ENCODE assay signal across 29 mouse cellular contexts in genomic region chr6:127286681-127287476, GRCm38 (mm10).
DNase-seq lines count a peak whose midpoint lies in the region; ATAC-seq and TF ChIP-seq lines count a peak whose summit lies in the region.
"Had no signal": no experiment of that assay in that cellular context is flagged by ENCODE, and none has a peak within 500 bp of the region (broad histone marks: within the 10 kb centered on the region; RNA-seq: fewer than 3 reads in every experiment).

No protein-coding gene starts in this region.

- TF ChIP-seq CTCF in lung, embryonic 14.5 days (IDR thresholded peaks at IDR 0.05; ENCODE audit: low read depth), result no peak
- no peak for TF ChIP-seq CTCF in lung, postnatal 0 days (IDR thresholded peaks at IDR 0.05)

- H3K4me1 ChIP-seq in lung, embryonic 14.5 days (ENCODE audit: insufficient read depth), result peaks cover 3% of the 10 kb centered on the region; the same call in 1 of the 2 replicates
- no peaks in the 10 kb centered on the region for H3K4me1 ChIP-seq in lung, postnatal 0 days (ENCODE audit: insufficient read depth, low read depth, low read length)
- peaks cover 57% of the 10 kb centered on the region for H3K4me1 ChIP-seq in embryonic facial prominence, embryonic 10.5 days
- peaks cover 38% of the 10 kb centered on the region for H3K4me1 ChIP-seq in embryonic facial prominence, embryonic 15.5 days
- H3K4me1 ChIP-seq in forebrain, embryonic 16.5 days (replicated peaks; ENCODE audit: control insufficient read depth, insufficient read depth, low read length), result no peaks in the 10 kb centered on the region
- H3K4me1 ChIP-seq: forebrain, embryonic 13.5 days; midbrain, embryonic 13.5 days; neural tube, embryonic 13.5 days had no signal

- ATAC-seq in lung, embryonic 14.5 days (ENCODE audit: insufficient read depth), result peak; percentile 49; the same call in 1 of the 2 replicates
- no peak for ATAC-seq in lung, postnatal 0 days
- ATAC-seq in embryonic facial prominence, embryonic 15.5 days (ENCODE audit: insufficient number of reproducible peaks, low FRiP score, low TSS enrichment, low read depth), result no peak
- ATAC-seq in forebrain, embryonic 16.5 days, result no peak
- ATAC-seq: forebrain, embryonic 13.5 days; inflammation-experienced regulatory T-cells, adult 6 months; midbrain, embryonic 13.5 days; Patski had no signal

- H3K4me2 ChIP-seq in lung, embryonic 14.5 days, result no peak overlapping the region
- no peak overlapping the region for H3K4me2 ChIP-seq in lung, postnatal 0 days (replicated peaks; ENCODE audit: low read depth, low read length)
- H3K4me2 ChIP-seq in embryonic facial prominence, embryonic 15.5 days (replicated peaks), result no peak overlapping the region
- H3K4me2 ChIP-seq in forebrain, embryonic 16.5 days (ENCODE audit: low read length), result no peak overlapping the region
- H3K4me2 ChIP-seq: forebrain, embryonic 13.5 days; heart, embryonic 11.5 days; hindbrain, embryonic 14.5 days; limb, embryonic 12.5 days; midbrain, embryonic 13.5 days; neural tube, embryonic 13.5 days had no signal

- no peak overlapping the region for H3K9ac ChIP-seq in lung, embryonic 14.5 days
- no peak overlapping the region for H3K9ac ChIP-seq in lung, postnatal 0 days (replicated peaks; ENCODE audit: low read depth)
- no peak overlapping the region for H3K9ac ChIP-seq in embryonic facial prominence, embryonic 15.5 days
- no peak overlapping the region for H3K9ac ChIP-seq in forebrain, embryonic 16.5 days (replicated peaks; ENCODE audit: low read depth, low read length)
- H3K9ac ChIP-seq: forebrain, embryonic 13.5 days; hindbrain, embryonic 14.5 days; limb, embryonic 12.5 days; midbrain, embryonic 13.5 days; neural tube, embryonic 13.5 days had no signal

- no peak overlapping the region for H3K4me3 ChIP-seq in lung, embryonic 14.5 days (ENCODE audit: low read depth, low read length)
- H3K4me3 ChIP-seq in lung, postnatal 0 days (ENCODE audit: low read depth, low read length), result no peak overlapping the region
- no peak overlapping the region for H3K4me3 ChIP-seq in embryonic facial prominence, embryonic 10.5 days
- H3K4me3 ChIP-seq in embryonic facial prominence, embryonic 15.5 days (replicated peaks), result no peak overlapping the region
- H3K4me3 ChIP-seq in forebrain, embryonic 16.5 days (replicated peaks; ENCODE audit: low read length), result no peak overlapping the region
- H3K4me3 ChIP-seq: forebrain, embryonic 13.5 days; layer of hippocampus, adult 2 months; left cerebral cortex, adult 2 months; limb, embryonic 12.5 days; midbrain, embryonic 13.5 days; neural tube, embryonic 13.5 days had no signal

- no peaks in the 10 kb centered on the region for H3K27me3 ChIP-seq in lung, embryonic 14.5 days (ENCODE audit: insufficient read depth, low read length)
- no peaks in the 10 kb centered on the region for H3K27me3 ChIP-seq in lung, postnatal 0 days (replicated peaks; ENCODE audit: insufficient read depth, low read length)
- H3K27me3 ChIP-seq in embryonic facial prominence, embryonic 10.5 days (replicated peaks; ENCODE audit: low read depth, poor library complexity, severe bottlenecking), result 0 out of 2 replicates have a peak, but pooled peaks cover 3% of the 10 kb centered on the region
- H3K27me3 ChIP-seq in embryonic facial prominence, embryonic 15.5 days, result no peaks in the 10 kb centered on the region
- H3K27me3 ChIP-seq in forebrain, embryonic 16.5 days (replicated peaks; ENCODE audit: control insufficient read depth, insufficient read depth, low read length), result no peaks in the 10 kb centered on the region
- H3K27me3 ChIP-seq: forebrain, embryonic 13.5 days; limb, embryonic 12.5 days; midbrain, embryonic 13.5 days; neural tube, embryonic 13.5 days had no signal

- no peak for TF ChIP-seq EP300 in lung, postnatal 0 days (IDR thresholded peaks at IDR 0.05)

- H3K36me3 ChIP-seq in lung, embryonic 14.5 days (ENCODE audit: insufficient read depth), result no peaks in the 10 kb centered on the region
- no peaks in the 10 kb centered on the region for H3K36me3 ChIP-seq in lung, postnatal 0 days (ENCODE audit: insufficient read depth, low read length)
- no peaks in the 10 kb centered on the region for H3K36me3 ChIP-seq in embryonic facial prominence, embryonic 10.5 days (replicated peaks)
- H3K36me3 ChIP-seq in embryonic facial prominence, embryonic 15.5 days, result no peaks in the 10 kb centered on the region
- no peaks in the 10 kb centered on the region for H3K36me3 ChIP-seq in forebrain, embryonic 16.5 days (ENCODE audit: control insufficient read depth, insufficient read depth)
- H3K36me3 ChIP-seq: G1E; limb, embryonic 12.5 days; midbrain, embryonic 13.5 days; neural tube, embryonic 13.5 days had no signal

- H3K27ac ChIP-seq in lung, embryonic 14.5 days (ENCODE audit: low read depth), result peak overlapping the region; percentile 22; the same call in 1 of the 2 replicates
- H3K27ac ChIP-seq in lung, postnatal 0 days (ENCODE audit: low read length), result no peak overlapping the region
- H3K27ac ChIP-seq in embryonic facial prominence, embryonic 10.5 days (replicated peaks), result 0 out of 2 replicates have a peak overlapping the region, but pooled peaks have one; percentile 5
- peak overlapping the region; percentile 40 for H3K27ac ChIP-seq in embryonic facial prominence, embryonic 15.5 days (replicated peaks)
- H3K27ac ChIP-seq in forebrain, embryonic 16.5 days (ENCODE audit: low read length), result no peak overlapping the region
- H3K27ac ChIP-seq: forebrain, embryonic 13.5 days; hindbrain, embryonic 14.5 days; layer of hippocampus, adult 2 months; left cerebral cortex, adult 2 months; limb, embryonic 12.5 days; midbrain, embryonic 13.5 days; neural tube, embryonic 13.5 days; stomach, postnatal 0 days had no signal

- no peaks in the 10 kb centered on the region for H3K9me3 ChIP-seq in lung, embryonic 14.5 days (ENCODE audit: low read depth, low read length)
- H3K9me3 ChIP-seq in lung, postnatal 0 days (ENCODE audit: low read length), result no peaks in the 10 kb centered on the region
- no peaks in the 10 kb centered on the region for H3K9me3 ChIP-seq in embryonic facial prominence, embryonic 10.5 days
- no peaks in the 10 kb centered on the region for H3K9me3 ChIP-seq in embryonic facial prominence, embryonic 15.5 days (replicated peaks)
- H3K9me3 ChIP-seq in forebrain, embryonic 16.5 days (ENCODE audit: control insufficient read depth, low read length), result no peaks in the 10 kb centered on the region
- H3K9me3 ChIP-seq: forebrain, embryonic 13.5 days; G1E; limb, embryonic 12.5 days; midbrain, embryonic 13.5 days; neural tube, embryonic 13.5 days had no signal

- 36% methylated on average over 12 of the region's 12 CpGs for WGBS in lung, embryonic 14.5 days
- 45% methylated on average over 12 of the region's 12 CpGs for WGBS in lung, postnatal 0 days
- 55% methylated on average over 12 of the region's 12 CpGs for WGBS in embryonic facial prominence, embryonic 10.5 days
- 28% methylated on average over 12 of the region's 12 CpGs for WGBS in embryonic facial prominence, embryonic 15.5 days
- 66% methylated on average over 12 of the region's 12 CpGs for WGBS in forebrain, embryonic 16.5 days

- peak; percentile 67 for DNase-seq in lung, embryonic 14.5 days
- no peak for DNase-seq in lung, postnatal 0 days (ENCODE audit: low spot score)
- DNase-seq in NIH3T3 (ENCODE audit: low read depth), result peak; percentile 95
- no peak for DNase-seq in embryonic facial prominence, embryonic 10.5 days (ENCODE audit: low spot score)
- DNase-seq in cerebellum, postnatal 14 days, result no peak
- DNase-seq: adrenal gland, postnatal 14 days; cerebellum, adult 11-12 months; cerebellum, adult 9-11 months; gastrocnemius, postnatal 25 days; kidney, adult 2 months; kidney, postnatal 36 days; lung, postnatal 14 days; right cerebral cortex, postnatal 4 days; thymus, adult 18-20 months; thymus, postnatal 36 days had no signal

Comparison
In these comparisons a context has a peak if more than half of its experiments do, and no peak if none do; other contexts are left out.
1. DNase-seq: peak in lung, embryonic 14.5 days (single experiment) and NIH3T3 (single experiment); none in lung, postnatal 0 days (single experiment), embryonic facial prominence, embryonic 10.5 days (single experiment) and cerebellum, postnatal 14 days (0 of 2).
2. H3K27ac ChIP-seq: peak in lung, embryonic 14.5 days (single experiment), embryonic facial prominence, embryonic 10.5 days (single experiment) and embryonic facial prominence, embryonic 15.5 days (single experiment); none in lung, postnatal 0 days (single experiment) and forebrain, embryonic 16.5 days (single experiment).